Mouse (Mus musculus): ENCODE measurements around the gene Mob4. TPM values are rescaled to one million over a fixed set of nuclear protein-coding genes. Genes with fewer than 3 reads are reported as not detected.

Mob4 gene
- polyA plus RNA-seq, 1 experiment from 2014 or later, result 169 TPM

- ATAC-seq (ENCODE audit: low FRiP score), result no peak
- Histone ChIP-seq H3K9me3 (replicated peaks) (no peaks in the 10 kb centered on the region), H3K27me3 (replicated peaks) (no peaks in the 10 kb centered on the region), H3K4me1 (no peaks in the 10 kb centered on the region), H3K27ac (replicated peaks) (no peak overlapping the region), H3K4me2 (no peak overlapping the region), H3K9ac (replicated peaks) (no peak overlapping the region), H3K4me3 (replicated peaks) (no peak overlapping the region), H3K36me3 (peaks cover 3% of the 10 kb centered on the region; the same call in 1 of the 2 replicates)
- WGBS, result 67% methylated on average over 5 of the region's 5 CpGs
Measured at GRCm38 (mm10) chr1:55164005-55164404, 33.0 kb downstream of the Mob4 start.

- no peak for ATAC-seq (ENCODE audit: low FRiP score)
- no peaks in the 10 kb centered on the region for H3K36me3 ChIP-seq
- 79% methylated on average over 4 of the region's 4 CpGs for WGBS
- H3K9ac ChIP-seq (replicated peaks), result no peak overlapping the region
- 0 out of 2 replicates have a peak, but pooled peaks cover 3% of the 10 kb centered on the region for H3K9me3 ChIP-seq (replicated peaks)
- no peak overlapping the region for H3K4me3 ChIP-seq (replicated peaks)
- H3K27me3 ChIP-seq (replicated peaks), result no peaks in the 10 kb centered on the region
- H3K27ac ChIP-seq (replicated peaks), result no peak overlapping the region
- no peaks in the 10 kb centered on the region for H3K4me1 ChIP-seq
- H3K4me2 ChIP-seq, result no peak overlapping the region
Measured at GRCm38 (mm10) chr1:55167560-55167959, 36.5 kb downstream of the Mob4 start.

- no peak overlapping the region for H3K9ac ChIP-seq (replicated peaks)
- H3K4me1 ChIP-seq, result no peaks in the 10 kb centered on the region
- 93% methylated on average over 4 of the region's 4 CpGs for WGBS
- H3K4me3 ChIP-seq (replicated peaks), result no peak overlapping the region
- H3K4me2 ChIP-seq, result no peak overlapping the region
- ATAC-seq (ENCODE audit: low FRiP score), result no peak
- no peaks in the 10 kb centered on the region for H3K27me3 ChIP-seq (replicated peaks)
- no peak overlapping the region for H3K27ac ChIP-seq (replicated peaks)
- 0 out of 2 replicates have a peak, but pooled peaks cover 3% of the 10 kb centered on the region for H3K9me3 ChIP-seq (replicated peaks)
- no peaks in the 10 kb centered on the region for H3K36me3 ChIP-seq
Measured at GRCm38 (mm10) chr1:55168591-55168990, 37.6 kb downstream of the Mob4 start.

- H3K4me2 ChIP-seq, result peak overlapping the region; percentile 24
- no peaks in the 10 kb centered on the region for H3K27me3 ChIP-seq (replicated peaks)
- H3K9me3 ChIP-seq (replicated peaks), result 0 out of 2 replicates have a peak, but pooled peaks cover 3% of the 10 kb centered on the region
- no peaks in the 10 kb centered on the region for H3K36me3 ChIP-seq
- H3K4me3 ChIP-seq (replicated peaks), result no peak overlapping the region
- no peak overlapping the region for H3K9ac ChIP-seq (replicated peaks)
- H3K27ac ChIP-seq (replicated peaks), result no peak overlapping the region
- ATAC-seq (ENCODE audit: low FRiP score), result no peak
- WGBS, result 64% methylated on average over 22 of the region's 22 CpGs
- no peaks in the 10 kb centered on the region for H3K4me1 ChIP-seq
Measured at GRCm38 (mm10) chr1:55171361-55172325, 40.6 kb downstream of the Mob4 start.

- Histone ChIP-seq H3K9ac (replicated peaks) (no peak overlapping the region), H3K27ac (replicated peaks) (no peak overlapping the region), H3K27me3 (replicated peaks) (no peaks in the 10 kb centered on the region), H3K9me3 (replicated peaks) (0 out of 2 replicates have a peak, but pooled peaks cover 3% of the 10 kb centered on the region), H3K4me1 (no peaks in the 10 kb centered on the region), H3K36me3 (no peaks in the 10 kb centered on the region), H3K4me3 (replicated peaks) (no peak overlapping the region), H3K4me2 (no peak overlapping the region)
- 82% methylated on average over 10 of the region's 10 CpGs for WGBS
- ATAC-seq (ENCODE audit: low FRiP score), result no peak
Measured at GRCm38 (mm10) chr1:55173720-55174557, 42.9 kb downstream of the Mob4 start.

- no peaks in the 10 kb centered on the region for H3K9me3 ChIP-seq (replicated peaks)
- H3K36me3 ChIP-seq, result no peaks in the 10 kb centered on the region
- no peak overlapping the region for H3K4me2 ChIP-seq
- H3K9ac ChIP-seq (replicated peaks), result no peak overlapping the region
- H3K4me1 ChIP-seq, result no peaks in the 10 kb centered on the region
- no peak overlapping the region for H3K4me3 ChIP-seq (replicated peaks)
- H3K27ac ChIP-seq (replicated peaks), result no peak overlapping the region
- H3K27me3 ChIP-seq (replicated peaks), result no peaks in the 10 kb centered on the region
- 40% methylated on average over 3 of the region's 3 CpGs for WGBS
- ATAC-seq (ENCODE audit: low FRiP score), result no peak
Measured at GRCm38 (mm10) chr1:55174558-55175034, 43.6 kb downstream of the Mob4 start.

GRCm38 (mm10) chr1:55179917-55180566 is 49.0 kb downstream of the Mob4 start:
- no peak for ATAC-seq (ENCODE audit: low FRiP score)
- WGBS, result 90% methylated on average over 5 of the region's 5 CpGs
- no peak overlapping the region for H3K4me3 ChIP-seq (replicated peaks)

GRCm38 (mm10) chr1:55182392-55182791 is 51.4 kb downstream of the Mob4 start:
- Histone ChIP-seq H3K27me3 (replicated peaks) (no peaks in the 10 kb centered on the region), H3K36me3 (peaks cover 15% of the 10 kb centered on the region), H3K9me3 (replicated peaks) (no peaks in the 10 kb centered on the region), H3K27ac (replicated peaks) (no peak overlapping the region), H3K4me3 (replicated peaks) (no peak overlapping the region), H3K4me2 (no peak overlapping the region), H3K9ac (replicated peaks) (no peak overlapping the region), H3K4me1 (no peaks in the 10 kb centered on the region)
- ATAC-seq (ENCODE audit: low FRiP score), result no peak
- WGBS, result 91% methylated on average over 5 of the region's 5 CpGs

More at GRCm38 (mm10) chr1:55179917-55180566, 49.0 kb downstream of the Mob4 start:
- H3K9ac ChIP-seq (replicated peaks), result no peak overlapping the region
- no peaks in the 10 kb centered on the region for H3K4me1 ChIP-seq
- H3K36me3 ChIP-seq, result peaks cover 15% of the 10 kb centered on the region
- no peaks in the 10 kb centered on the region for H3K9me3 ChIP-seq (replicated peaks)
- no peak overlapping the region for H3K27ac ChIP-seq (replicated peaks)
- H3K4me2 ChIP-seq, result no peak overlapping the region
- H3K27me3 ChIP-seq (replicated peaks), result no peaks in the 10 kb centered on the region

- Histone ChIP-seq H3K4me2 (no peak overlapping the region), H3K27ac (replicated peaks) (no peak overlapping the region), H3K9ac (replicated peaks) (no peak overlapping the region), H3K36me3 (peaks cover 9% of the 10 kb centered on the region), H3K4me1 (no peaks in the 10 kb centered on the region), H3K9me3 (replicated peaks) (no peaks in the 10 kb centered on the region), H3K4me3 (replicated peaks) (no peak overlapping the region), H3K27me3 (replicated peaks) (no peaks in the 10 kb centered on the region)
- WGBS, result 87% methylated on average over 6 of the region's 6 CpGs
- no peak for ATAC-seq (ENCODE audit: low FRiP score)
Measured at GRCm38 (mm10) chr1:55185718-55186117, 54.7 kb downstream of the Mob4 start.

- Histone ChIP-seq H3K27me3 (replicated peaks) (no peaks in the 10 kb centered on the region), H3K4me1 (no peaks in the 10 kb centered on the region), H3K36me3 (peaks cover under 1% of the 10 kb centered on the region; the same call in 1 of the 2 replicates), H3K9ac (replicated peaks) (no peak overlapping the region), H3K9me3 (replicated peaks) (no peaks in the 10 kb centered on the region), H3K4me3 (replicated peaks) (no peak overlapping the region), H3K4me2 (no peak overlapping the region), H3K27ac (replicated peaks) (no peak overlapping the region)
- no peak for ATAC-seq (ENCODE audit: low FRiP score)
- 28% methylated on average over 11 of the region's 11 CpGs for WGBS
Measured at GRCm38 (mm10) chr1:55186592-55187210, 55.7 kb downstream of the Mob4 start.

Data from neural tube, embryonic 15.5 days (tissue).